Mouse (Mus musculus) G1E (cell line): ENCODE results near the gene Tanc2.

Source experiments
- CTCF ChIP-seq: IDR thresholded peaks from 2 replicates; pipeline ENCODE4 v1.5.1; 2012; ENCODE audit warnings: low read depth, low read length, inconsistent platforms, mixed read lengths
- GATA1 ChIP-seq: IDR thresholded peaks from 2 replicates; pipeline ENCODE4 v1.6.1; 2012; ENCODE audit warnings: borderline replicate concordance, low read length, inconsistent platforms, mixed read lengths

DNA sequence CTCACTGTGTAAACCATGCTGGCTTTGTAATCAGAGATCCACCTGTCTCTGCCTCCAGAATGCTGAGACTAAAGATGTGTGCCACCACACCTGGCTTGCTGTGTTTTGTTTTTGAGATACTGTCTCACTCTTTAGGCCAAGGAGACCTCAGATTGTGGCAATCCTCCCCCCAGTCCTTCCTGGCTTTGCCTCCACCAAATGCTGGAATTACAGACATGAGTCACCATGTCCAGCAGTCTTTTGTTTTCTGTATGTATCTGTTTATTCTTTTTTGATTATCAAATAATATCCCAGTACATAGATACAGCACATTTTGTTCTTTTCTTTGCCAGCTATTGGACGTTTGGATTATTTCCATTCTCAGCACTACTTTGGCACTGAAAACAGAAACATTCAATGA, 368.8 kb downstream of the Tanc2 start:
- TF ChIP-seq GATA1, result no peak
- TF ChIP-seq CTCF, result no peak
